Mouse (Mus musculus): Measurements from ENCODE around the gene Ppp1r13l.

The Ppp1r13l gene

DNA sequence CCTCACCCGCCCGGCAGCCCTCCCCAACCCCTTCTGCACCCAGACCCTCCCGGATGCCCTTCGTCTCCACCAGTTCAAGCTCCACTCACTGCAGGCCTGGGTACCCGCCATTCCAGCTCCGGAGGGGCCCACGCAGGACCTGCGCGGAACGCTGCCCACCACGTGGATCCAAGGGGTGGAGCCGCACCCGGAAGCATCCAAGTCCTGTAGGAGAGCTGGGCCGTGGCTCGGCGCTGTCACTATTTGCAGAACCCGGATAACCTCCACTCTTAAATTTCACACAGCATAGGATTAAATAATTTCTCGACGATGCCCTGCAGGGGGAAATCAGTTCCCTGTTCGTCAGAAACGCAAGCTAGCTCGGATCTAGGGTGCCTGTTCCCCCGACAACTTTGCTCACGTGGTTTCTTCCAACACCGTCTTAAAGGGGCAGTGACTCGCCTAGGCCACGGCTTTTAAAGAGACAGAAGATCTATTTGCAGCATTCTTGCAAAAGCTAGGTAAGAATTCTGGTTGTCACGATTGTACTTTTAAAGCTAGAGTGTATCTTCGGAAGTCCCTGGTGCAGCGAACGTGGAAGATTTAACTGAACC lies at the start of gene Ppp1r13l, which contains the start of gene Cd3eap:
Gene Ppp1r13l, plus strand, starts transcription at position 451 of the 593 bp plus-strand sequence.
Gene Cd3eap, minus strand, starts transcription at position 185 of the 593 bp plus-strand sequence.
- peak; percentile 89 to 93 for DNase-seq

DNA sequence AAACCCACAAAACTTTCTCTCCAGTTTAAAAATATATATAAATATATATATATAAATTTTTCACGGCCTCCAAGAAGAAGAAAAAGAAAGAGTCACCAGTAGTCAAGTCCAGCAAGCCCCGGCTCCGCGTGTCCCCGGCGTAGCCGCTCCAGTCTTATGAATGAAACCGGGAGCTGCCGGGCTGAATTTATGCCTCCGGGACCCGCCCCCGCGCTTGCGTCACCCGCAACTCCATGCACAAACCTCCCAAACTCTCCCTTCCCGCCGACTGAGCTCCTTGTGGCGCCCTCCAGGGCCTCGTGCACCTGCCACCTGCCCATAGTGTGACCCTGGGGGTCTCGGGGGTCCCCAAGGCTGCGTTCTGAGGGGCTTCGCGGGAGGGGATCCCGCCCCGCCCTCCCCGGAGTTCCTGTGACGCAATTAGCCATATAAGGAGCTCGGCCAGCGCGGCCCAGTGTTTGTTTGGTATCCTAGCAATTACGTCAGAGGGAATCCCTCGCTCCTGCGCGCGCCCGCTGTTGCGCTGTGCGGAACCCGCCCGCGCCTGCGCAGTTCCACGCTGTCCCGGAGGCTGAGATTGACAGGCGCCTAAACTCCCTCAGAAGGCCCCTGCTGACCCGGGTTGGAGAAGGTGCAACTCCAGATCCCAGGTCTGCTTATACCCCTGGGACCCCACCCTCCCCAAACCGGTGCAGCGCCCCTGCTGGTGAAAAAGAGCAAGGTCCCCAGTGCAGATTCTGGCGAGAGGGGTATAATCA lies 49.5 kb upstream of the Ppp1r13l start, which contains the start of gene Fosb:
Gene Fosb, minus strand, starts transcription at position 168 of the 758 bp plus-strand sequence.
- peak; percentile 97 to 98 for DNase-seq

DNA sequence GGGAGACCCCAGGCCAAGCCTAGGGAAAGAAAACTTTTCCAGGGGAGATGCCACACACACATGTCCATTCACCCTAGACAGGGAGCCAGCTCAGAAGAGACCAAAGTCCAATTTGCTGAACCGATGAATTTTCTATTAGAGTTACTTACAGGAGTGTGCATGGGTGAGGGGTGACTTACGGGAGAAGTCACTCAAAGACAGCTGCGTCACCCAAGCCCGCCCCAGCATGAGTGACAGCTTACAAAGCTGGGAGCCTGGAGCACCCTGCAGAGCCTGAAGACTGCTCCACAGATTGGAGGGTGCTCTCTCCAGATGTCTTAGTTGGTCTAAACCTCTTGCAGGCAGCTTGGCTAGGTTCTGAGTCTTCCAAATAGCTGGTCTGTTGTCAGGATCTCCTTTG lies 47.6 kb upstream of the Ppp1r13l start:
- DNase-seq, result no peak

DNA sequence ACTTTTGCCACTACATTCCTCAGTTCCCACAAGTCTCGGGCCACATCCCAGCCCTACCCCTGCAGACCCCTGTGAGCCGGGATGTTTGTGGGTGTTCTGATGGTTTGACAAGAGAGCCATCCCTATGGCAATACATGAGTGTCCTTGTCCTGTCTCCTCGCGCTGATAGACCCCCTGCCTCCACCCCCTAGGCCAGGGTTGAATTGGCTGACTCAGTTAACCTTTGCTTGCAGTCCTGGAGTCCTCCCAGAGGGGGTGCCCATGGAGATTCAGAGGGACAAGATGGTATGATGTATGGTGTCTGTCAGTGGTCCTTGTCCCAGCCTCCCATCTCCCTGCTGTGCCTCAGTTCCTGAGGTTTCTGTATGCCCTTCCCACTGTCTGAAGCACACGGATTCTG lies 45.5 kb upstream of the Ppp1r13l start:
- DNase-seq, result no peak

DNA sequence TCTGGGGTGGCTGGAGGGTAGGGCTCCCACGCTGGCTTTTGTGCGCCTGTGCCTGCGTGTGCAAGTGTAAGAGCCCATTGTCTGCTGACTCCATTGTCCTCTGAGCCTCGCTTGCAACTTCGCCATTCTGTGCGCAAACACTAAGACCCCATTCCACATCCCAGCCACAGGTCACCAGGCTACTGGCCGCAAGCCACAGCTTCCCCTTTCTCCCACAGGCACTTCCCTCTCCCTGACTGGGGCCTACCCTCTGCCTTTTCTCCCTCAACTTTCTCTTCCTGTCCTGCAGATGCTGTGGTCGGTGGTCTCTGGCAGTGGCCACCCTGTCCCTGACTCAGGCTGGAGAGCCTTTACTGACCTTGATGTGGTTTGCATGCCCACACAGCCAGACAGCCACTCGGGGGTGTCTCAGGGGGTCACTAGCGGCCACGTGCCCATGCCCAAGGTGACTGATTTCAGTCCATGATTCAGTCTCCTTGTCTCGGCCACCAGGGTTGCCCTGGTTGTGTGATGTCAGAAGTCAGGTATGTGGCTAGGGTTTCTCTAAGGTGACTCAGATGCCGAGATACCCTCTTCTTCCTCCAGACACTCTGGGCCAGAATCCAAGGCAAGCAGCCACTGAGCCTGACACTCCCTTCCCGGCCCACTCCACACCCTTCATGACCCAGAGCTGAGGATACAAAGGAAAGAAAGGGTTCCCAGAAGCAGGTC lies 42.9 kb upstream of the Ppp1r13l start:
- no peak for DNase-seq

DNA sequence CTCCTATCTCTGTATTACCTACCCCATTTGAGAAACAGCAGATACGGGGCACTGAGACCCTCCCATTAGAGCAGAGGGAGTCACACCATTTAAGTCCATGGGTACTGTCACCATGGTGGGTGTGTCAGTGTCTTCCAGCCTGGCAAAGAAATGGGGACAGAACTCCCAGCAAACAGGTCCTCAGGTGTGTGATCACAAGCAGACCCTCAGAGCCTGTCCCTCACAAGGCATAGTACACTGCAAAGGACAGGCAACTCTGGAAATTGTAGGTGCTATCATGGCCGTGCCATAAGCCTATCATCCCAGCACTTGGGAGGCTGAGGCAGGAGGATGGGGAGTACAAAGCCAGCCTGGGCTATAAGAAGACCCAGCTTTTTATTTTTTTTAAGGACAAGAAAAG lies 41.3 kb upstream of the Ppp1r13l start:
- DNase-seq, result no peak

DNA sequence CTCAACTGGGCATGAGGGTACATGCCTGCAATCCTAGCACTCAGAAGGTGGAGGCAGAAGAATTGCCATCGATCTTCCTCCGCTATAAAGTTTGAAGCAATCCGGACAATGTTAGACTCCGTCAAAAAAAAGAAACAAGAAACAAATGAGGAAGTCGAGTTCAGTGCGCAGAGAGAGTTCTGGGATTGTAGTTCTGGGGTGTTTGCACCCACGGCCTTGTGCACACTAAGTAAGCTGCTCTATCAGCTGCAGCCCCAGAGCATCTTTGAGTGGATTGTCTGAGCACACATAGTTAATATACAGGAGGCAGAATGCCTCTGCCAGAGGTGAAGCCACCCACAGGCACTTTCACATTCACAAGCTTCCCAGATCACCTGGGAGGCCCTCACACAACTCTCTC lies 40.9 kb upstream of the Ppp1r13l start:
- DNase-seq, result no peak

DNA sequence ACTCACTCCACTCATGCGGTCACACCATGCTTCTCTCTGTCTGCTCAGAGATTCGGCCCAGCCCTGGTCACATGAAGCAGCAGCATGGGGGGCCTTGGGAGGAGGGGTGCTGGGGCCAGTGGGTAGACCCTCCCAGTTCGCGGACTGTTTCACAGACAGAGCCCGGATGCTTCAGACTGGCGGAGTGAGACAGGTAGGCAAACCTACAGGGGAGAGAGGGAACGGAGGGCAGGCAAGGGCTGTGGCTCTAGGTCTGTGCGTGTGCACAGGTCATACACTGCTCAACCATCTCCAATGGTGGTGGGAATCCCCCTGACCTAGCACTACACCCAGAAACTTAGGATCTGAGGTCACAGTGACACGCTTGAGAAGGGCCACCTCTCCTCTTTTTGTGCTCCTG lies 40.1 kb upstream of the Ppp1r13l start:
- DNase-seq, result peak in 1 of 2 experiments; percentile 32

DNA sequence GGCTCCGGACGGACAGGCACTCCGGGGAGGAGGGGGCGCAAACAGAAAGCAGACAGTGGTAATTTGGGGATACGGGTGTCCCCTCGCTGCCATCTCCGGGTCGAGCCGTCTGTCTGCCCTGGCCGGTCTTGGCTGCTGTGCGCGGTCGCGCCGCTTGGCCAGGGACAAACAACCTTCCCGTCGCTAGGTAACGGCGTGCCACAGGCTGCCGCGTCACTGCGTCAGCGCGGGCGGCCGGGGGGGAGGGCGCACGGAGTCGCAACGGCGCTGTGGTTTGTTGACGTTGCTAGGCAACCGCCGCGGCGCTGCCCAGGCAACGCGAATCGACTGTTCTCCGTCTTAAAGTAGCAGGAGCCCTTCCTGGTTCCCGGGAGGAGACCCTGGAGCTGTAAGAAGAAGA lies 39.6 kb upstream of the Ppp1r13l start:
- peak; percentile 97 to 99 for DNase-seq

DNA sequence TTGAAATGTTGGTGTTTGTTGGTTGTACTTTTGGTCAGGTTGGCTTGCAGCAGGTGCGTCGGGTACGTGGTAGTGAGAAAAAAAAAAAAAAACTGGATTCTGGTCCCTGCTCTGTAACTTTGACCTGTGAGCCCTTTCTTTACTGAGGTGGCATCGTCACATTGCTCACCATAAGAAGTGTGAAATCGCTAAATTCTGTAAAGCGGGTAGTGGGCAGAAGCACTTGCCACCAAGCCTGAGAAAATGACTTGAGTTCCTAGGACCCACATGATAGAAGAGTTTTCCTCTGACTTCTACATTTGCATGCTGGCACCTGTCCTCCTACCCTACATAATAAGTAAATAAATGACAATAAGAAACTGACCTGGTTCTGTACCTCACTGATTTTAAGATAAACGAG lies 38.9 kb upstream of the Ppp1r13l start:
- DNase-seq, result no peak

DNA sequence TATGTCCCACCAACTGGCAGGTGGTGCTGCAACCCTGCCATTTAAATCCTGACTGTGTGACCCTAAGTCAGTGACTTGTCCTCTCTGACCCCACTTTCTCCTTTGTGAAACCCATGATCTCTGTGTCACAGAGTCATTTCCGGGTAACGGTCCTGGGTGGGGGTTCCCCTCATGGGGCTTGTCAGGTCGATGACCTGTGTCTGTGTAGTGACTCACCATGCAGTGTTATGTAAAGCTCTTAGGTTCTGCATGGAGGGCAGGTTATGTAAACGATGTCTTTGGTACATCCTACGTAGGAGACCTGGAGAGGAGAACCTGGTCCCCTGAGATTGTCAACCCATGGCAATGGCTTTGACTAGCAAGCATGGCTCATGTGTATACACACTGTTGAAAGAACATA lies 38.1 kb upstream of the Ppp1r13l start:
- DNase-seq, result no peak

DNA sequence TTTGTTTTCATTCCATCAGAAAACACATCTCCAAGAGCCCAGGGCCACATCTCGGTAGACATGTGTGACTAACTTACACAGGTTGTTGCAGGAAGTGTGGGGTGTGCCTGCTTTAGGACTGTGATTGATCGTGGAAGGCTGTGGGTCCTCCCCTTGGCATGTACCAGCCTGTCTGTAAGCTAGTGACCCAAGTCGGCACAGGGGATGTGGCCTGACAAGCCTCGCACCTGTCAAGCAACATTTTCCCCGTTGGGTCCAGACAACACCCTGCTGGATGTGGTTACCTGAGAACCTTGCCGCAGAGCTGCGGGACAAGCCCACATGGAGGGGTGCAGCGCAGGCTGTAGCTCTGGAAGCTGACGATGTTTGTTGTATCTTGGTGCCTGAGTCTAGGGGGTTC lies 37.1 kb upstream of the Ppp1r13l start:
- DNase-seq, result no peak

DNA sequence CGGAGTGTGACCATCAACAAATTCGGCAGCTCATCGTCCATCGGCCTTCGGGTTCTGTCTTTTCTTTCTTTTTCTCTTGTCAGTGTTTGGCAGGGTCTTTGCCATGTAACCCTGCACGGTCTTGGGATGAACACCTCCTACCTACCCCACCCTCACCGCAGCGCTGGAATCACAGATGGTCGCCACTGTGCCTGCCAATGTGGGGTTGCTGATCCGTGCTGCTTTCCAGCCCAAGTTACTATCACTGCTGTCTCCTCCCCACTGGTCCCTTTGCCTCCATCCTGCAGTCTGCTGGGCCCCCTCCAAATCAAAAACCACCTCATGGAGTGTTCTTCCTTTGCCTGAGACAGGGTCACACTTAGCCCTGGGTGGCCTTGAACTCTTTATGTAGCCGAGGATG lies 35.3 kb upstream of the Ppp1r13l start:
- no peak for DNase-seq

DNA sequence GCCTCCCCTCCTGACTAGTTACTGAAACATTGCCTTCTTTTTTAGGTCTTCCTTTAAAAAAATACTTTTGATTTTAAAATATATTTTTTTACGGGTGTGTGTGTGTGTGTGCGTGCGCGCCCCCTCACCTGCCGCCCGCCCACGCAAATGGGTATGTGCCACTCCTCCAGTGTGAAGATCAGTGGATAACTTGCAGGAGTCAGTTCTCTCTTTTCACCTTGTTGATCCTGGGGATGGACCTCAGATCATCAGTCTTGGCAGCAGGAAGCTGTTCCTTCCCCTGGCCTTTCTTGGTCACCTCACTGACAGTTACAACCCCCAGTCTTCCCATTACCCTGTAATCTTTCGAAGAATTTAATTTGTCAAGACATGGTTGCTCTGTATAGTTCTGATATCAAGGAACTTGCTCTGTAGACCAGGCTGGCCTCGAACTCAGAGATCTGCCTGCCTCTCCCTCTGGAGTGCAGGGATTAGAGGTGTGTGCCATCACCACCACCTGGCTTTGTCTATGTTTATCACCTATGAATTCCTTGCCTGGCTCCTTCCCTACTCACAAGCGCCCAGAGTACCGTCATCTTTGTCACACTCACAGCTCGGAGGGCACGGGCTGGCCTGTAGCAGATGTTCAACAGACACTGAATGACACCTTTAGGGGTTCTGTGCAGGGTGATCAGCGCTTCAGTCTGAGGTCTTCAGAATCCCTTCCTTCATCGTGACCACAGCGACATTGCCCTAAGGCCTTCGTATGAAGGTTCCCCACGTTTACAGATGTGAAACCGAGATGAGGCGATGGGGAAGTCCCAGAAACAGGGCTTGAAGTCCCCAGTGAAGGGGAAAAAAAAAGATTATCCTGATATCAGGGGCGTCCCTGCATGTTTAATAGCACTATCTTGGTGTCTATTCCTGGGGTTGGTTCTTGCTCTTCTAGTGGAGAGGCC lies 34.0 kb upstream of the Ppp1r13l start:
- DNase-seq, result no peak

DNA sequence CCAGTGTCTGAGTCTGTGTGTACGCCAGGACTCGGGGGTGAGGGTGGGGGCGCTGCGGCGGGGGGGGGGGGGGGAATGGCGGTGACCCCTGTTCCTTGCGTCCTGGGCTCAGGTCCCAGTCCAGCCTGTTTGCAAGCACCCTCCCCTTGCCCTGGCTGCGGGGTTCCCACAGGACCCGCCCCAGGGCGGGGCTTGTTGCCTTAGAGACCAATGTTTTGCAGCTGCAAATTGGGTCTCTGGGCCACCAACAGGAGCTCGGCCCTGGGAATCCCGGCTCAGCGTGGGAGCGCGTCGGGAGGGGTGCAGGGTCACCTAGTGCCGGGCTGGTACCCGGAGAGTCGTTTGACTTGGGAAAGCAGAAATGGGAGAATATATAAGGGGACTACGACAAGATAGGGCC lies 33.2 kb upstream of the Ppp1r13l start:
- DNase-seq, result peak; percentile 92 to 94

DNA sequence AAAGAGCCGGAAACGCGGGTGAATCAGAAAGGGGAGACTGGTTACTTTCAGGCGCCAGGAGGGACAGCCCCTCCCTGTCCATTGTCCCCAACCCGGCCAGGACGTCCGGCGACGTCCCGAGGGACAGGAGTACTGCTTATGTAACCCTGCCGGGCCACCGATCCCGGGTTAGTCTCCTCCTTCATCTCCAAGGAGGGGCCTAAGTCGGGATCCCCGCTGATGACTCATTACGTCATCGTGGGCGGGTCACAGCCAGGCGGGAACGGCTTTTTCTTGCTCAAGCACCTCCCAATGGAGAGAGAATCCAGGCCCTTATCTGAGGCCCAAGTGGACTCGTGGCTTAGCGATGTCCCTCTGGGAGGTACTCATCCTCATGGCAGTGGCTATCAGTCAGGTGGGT lies 32.4 kb upstream of the Ppp1r13l start:
- DNase-seq, result peak; percentile 88 to 92

DNA sequence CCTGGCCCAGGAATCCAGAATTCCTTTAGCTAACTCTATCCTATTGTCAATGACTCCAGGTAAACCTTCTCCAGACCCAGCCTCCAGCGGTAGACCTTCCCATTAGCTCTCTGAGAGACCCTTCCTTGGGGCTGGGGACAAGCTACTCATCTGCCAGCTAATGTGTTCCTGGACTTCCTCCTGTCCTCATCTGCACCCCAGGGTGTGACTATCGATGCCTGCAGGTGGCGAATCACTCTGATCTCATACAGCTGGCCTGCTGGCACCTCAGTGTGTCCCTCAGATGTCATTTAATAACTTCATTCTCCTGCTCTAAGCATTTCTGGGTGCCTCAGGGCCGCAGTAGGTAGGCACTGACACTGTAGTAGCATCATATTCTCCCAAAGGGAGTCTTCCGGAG lies 31.8 kb upstream of the Ppp1r13l start:
- DNase-seq, result no peak

DNA sequence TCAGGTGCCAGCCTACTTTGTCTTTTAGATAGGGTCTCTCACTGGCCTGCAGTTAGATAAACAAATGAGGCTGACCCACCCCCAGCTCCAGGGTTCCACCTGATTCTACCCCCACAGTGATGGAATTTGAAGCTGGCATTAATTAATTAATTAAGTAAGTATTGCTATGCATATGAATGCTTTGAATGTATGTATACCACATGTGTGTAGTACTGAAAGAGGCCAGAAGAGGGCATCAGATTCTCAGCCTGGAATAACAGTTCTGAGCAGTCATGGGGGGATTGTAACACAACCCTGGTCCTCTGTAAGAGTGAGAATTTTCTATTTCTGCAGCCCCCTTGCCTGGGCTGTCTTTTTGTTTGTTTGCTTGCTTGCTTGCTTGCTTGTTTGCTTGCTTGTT lies 31.1 kb upstream of the Ppp1r13l start:
- DNase-seq, result no peak

DNA sequence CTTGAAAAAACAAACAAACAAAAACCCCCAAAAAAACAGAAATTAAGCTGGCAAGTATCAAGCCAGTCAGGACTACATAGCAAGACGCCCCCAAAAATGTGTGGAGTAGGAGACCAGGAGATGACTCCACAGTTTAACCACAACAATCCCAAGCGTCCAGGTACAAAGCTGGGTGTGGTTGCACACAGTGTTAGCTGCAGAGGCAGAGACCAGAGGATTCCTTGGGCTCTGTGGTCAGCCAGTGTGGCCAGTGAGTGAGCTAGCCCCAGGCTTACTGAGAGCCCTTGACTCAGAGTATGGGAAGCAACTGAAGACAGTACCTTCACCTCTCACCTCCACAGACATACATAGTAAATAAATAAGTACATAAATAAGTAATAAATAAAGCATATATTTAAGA lies 27.6 kb upstream of the Ppp1r13l start:
- DNase-seq, result no peak

DNA sequence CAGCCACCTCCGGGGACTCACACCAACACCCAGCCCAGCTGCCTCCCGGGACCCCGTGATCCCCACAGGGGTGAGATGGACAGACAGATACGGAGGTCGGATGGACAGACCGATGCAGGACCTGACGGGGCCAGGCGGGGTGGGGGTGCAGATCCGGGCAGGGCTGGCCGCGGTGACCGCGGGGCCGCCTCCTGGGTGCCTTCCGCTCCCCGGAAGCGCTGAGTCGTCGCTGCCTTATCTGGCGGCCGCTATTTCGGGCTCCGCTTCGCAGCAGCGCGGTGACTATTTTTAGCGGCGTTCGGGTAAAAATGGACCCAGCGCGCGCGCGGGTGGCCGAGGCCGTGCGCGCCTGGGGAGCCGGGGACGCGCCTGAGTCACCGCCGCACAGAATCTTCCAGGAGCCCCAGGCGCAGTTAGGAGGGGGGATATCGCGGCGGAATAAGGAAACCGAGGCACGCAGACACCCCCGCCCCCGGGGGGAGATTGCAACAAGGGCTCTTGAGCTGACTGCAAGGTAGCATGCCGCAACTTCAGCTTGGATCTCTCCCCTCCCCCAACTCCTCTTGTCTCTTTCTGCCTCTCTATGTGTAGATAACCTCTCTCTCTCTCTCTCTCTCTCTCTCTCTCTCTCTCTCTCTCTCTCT lies 26.7 kb upstream of the Ppp1r13l start:
- peak; percentile 73 to 80 for DNase-seq

DNA sequence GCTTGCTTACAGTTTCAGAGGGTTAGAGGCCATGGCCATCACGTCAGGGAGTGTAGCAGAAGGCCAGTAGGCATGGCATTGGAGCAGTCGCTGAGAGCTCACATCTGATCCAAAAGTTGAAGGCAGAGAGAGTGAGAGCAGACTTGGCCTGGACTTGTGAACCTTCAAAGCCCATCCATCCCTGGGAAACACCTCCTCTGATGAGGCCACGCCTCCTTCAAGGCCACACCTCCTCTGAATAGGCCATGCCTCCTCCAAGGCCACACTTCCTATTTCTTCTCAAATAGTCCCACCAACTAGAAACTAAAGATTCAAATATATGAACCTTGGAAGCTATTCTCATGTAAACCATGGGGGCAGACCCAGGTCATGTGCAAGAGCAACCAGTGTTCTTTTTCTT lies 24.0 kb upstream of the Ppp1r13l start:
- peak; percentile 45 to 60 for DNase-seq

DNA sequence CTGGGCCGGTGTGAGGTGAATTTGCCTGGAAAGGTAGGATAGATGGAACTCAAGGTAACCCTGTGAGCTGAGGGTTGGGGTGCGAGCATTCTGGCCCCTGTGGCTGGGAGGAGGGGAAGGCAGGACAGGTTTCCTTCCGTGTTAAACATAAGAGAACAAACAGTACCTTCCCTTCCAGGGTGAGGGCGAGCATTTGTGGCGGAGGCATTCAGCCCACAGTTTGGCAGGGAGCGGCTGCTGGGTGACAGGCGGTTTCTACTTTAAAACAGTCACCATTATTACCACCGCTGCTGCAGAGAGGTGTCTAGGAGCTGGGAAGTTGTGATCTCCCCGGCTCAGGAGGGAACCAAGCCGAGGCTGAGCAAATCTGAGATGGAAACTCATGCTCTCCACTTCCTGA lies 22.4 kb upstream of the Ppp1r13l start:
- no peak for DNase-seq

All from kidney, postnatal 4 days (tissue).